Mouse (Mus musculus): Measurements from ENCODE around the gene Pdk1. TPM values are rescaled to one million over a fixed set of nuclear protein-coding genes. Genes with fewer than 3 reads are reported as not detected.

The Pdk1 gene
- polyA plus RNA-seq, 1 experiment from 2014 or later = 45.0 TPM

GRCm38 (mm10) chr2:71874836-71875235 is 1.8 kb downstream of the Pdk1 start:
- Histone ChIP-seq H3K4me2 (ENCODE audit: low read depth, low read length) (no peak overlapping the region), H3K27me3 (ENCODE audit: control insufficient read depth, insufficient read depth, low read length) (no peaks in the 10 kb centered on the region), H3K27ac (replicated peaks; ENCODE audit: low read depth, low read length) (no peak overlapping the region), H3K36me3 (replicated peaks; ENCODE audit: control insufficient read depth, insufficient read depth, low read depth, low read length) (no peaks in the 10 kb centered on the region), H3K4me1 (ENCODE audit: control insufficient read depth, insufficient read depth, low read length) (0 out of 2 replicates have a peak, but pooled peaks cover 2% of the 10 kb centered on the region), H3K9me3 (replicated peaks; ENCODE audit: control insufficient read depth, low read length) (no peaks in the 10 kb centered on the region), H3K9ac (replicated peaks; ENCODE audit: low read length) (no peak overlapping the region), H3K4me3 (ENCODE audit: low read depth, low read length) (no peak overlapping the region)
- DNase-seq (ENCODE audit: low spot score) = no peak
- no peak for ATAC-seq (replicated peaks; ENCODE audit: insufficient number of reproducible peaks, low FRiP score, low TSS enrichment, low read depth)
- WGBS = 48% methylated on average over 2 of the region's 2 CpGs

- no peak overlapping the region for H3K4me2 ChIP-seq (ENCODE audit: low read depth, low read length)
- 0 out of 2 replicates have a peak, but pooled peaks cover 2% of the 10 kb centered on the region for H3K4me1 ChIP-seq (ENCODE audit: control insufficient read depth, insufficient read depth, low read length)
- DNase-seq (ENCODE audit: low spot score) (no peak), ATAC-seq (replicated peaks; ENCODE audit: insufficient number of reproducible peaks, low FRiP score, low TSS enrichment, low read depth) (no peak)
- H3K36me3 ChIP-seq (replicated peaks; ENCODE audit: control insufficient read depth, insufficient read depth, low read depth, low read length) = no peaks in the 10 kb centered on the region
- no peak overlapping the region for H3K9ac ChIP-seq (replicated peaks; ENCODE audit: low read length)
- H3K9me3 ChIP-seq (replicated peaks; ENCODE audit: control insufficient read depth, low read length) = no peaks in the 10 kb centered on the region
- WGBS = 98% methylated on average over 4 of the region's 4 CpGs
- no peaks in the 10 kb centered on the region for H3K27me3 ChIP-seq (ENCODE audit: control insufficient read depth, insufficient read depth, low read length)
- H3K4me3 ChIP-seq (ENCODE audit: low read depth, low read length) = no peak overlapping the region
- H3K27ac ChIP-seq (replicated peaks; ENCODE audit: low read depth, low read length) = no peak overlapping the region
Measured at GRCm38 (mm10) chr2:71877865-71878264, 4.8 kb downstream of the Pdk1 start.

GRCm38 (mm10) chr2:71878441-71878840 is 5.4 kb downstream of the Pdk1 start:
- DNase-seq (ENCODE audit: low spot score) = no peak
- Histone ChIP-seq H3K4me2 (ENCODE audit: low read depth, low read length) (no peak overlapping the region), H3K27ac (replicated peaks; ENCODE audit: low read depth, low read length) (no peak overlapping the region), H3K4me3 (ENCODE audit: low read depth, low read length) (no peak overlapping the region), H3K9ac (replicated peaks; ENCODE audit: low read length) (no peak overlapping the region), H3K9me3 (replicated peaks; ENCODE audit: control insufficient read depth, low read length) (no peaks in the 10 kb centered on the region), H3K4me1 (ENCODE audit: control insufficient read depth, insufficient read depth, low read length) (0 out of 2 replicates have a peak, but pooled peaks cover 2% of the 10 kb centered on the region), H3K27me3 (ENCODE audit: control insufficient read depth, insufficient read depth, low read length) (no peaks in the 10 kb centered on the region), H3K36me3 (replicated peaks; ENCODE audit: control insufficient read depth, insufficient read depth, low read depth, low read length) (no peaks in the 10 kb centered on the region)
- ATAC-seq (replicated peaks; ENCODE audit: insufficient number of reproducible peaks, low FRiP score, low TSS enrichment, low read depth) = no peak
- 80% methylated on average over 2 of the region's 2 CpGs for WGBS

GRCm38 (mm10) chr2:71878943-71879342 is 5.9 kb downstream of the Pdk1 start:
- Histone ChIP-seq H3K4me3 (ENCODE audit: low read depth, low read length) (no peak overlapping the region), H3K9ac (replicated peaks; ENCODE audit: low read length) (no peak overlapping the region), H3K4me2 (ENCODE audit: low read depth, low read length) (no peak overlapping the region), H3K9me3 (replicated peaks; ENCODE audit: control insufficient read depth, low read length) (no peaks in the 10 kb centered on the region), H3K4me1 (ENCODE audit: control insufficient read depth, insufficient read depth, low read length) (no peaks in the 10 kb centered on the region), H3K27me3 (ENCODE audit: control insufficient read depth, insufficient read depth, low read length) (no peaks in the 10 kb centered on the region), H3K36me3 (replicated peaks; ENCODE audit: control insufficient read depth, insufficient read depth, low read depth, low read length) (no peaks in the 10 kb centered on the region), H3K27ac (replicated peaks; ENCODE audit: low read depth, low read length) (no peak overlapping the region)
- no peak for ATAC-seq (replicated peaks; ENCODE audit: insufficient number of reproducible peaks, low FRiP score, low TSS enrichment, low read depth)
- DNase-seq (ENCODE audit: low spot score) = no peak

GRCm38 (mm10) chr2:71882914-71883651 is 10.1 kb downstream of the Pdk1 start:
- Histone ChIP-seq H3K4me2 (ENCODE audit: low read depth, low read length) (no peak overlapping the region), H3K27ac (replicated peaks; ENCODE audit: low read depth, low read length) (no peak overlapping the region), H3K4me1 (ENCODE audit: control insufficient read depth, insufficient read depth, low read length) (no peaks in the 10 kb centered on the region), H3K27me3 (ENCODE audit: control insufficient read depth, insufficient read depth, low read length) (no peaks in the 10 kb centered on the region), H3K4me3 (ENCODE audit: low read depth, low read length) (no peak overlapping the region), H3K9me3 (replicated peaks; ENCODE audit: control insufficient read depth, low read length) (no peaks in the 10 kb centered on the region), H3K9ac (replicated peaks; ENCODE audit: low read length) (no peak overlapping the region), H3K36me3 (replicated peaks; ENCODE audit: control insufficient read depth, insufficient read depth, low read depth, low read length) (no peaks in the 10 kb centered on the region)
- DNase-seq (ENCODE audit: low spot score) (no peak), ATAC-seq (replicated peaks; ENCODE audit: insufficient number of reproducible peaks, low FRiP score, low TSS enrichment, low read depth) (no peak)
- 91% methylated on average over 19 of the region's 19 CpGs for WGBS

- Histone ChIP-seq H3K4me2 (ENCODE audit: low read depth, low read length) (no peak overlapping the region), H3K4me1 (ENCODE audit: control insufficient read depth, insufficient read depth, low read length) (no peaks in the 10 kb centered on the region), H3K27me3 (ENCODE audit: control insufficient read depth, insufficient read depth, low read length) (no peaks in the 10 kb centered on the region), H3K9me3 (replicated peaks; ENCODE audit: control insufficient read depth, low read length) (no peaks in the 10 kb centered on the region), H3K9ac (replicated peaks; ENCODE audit: low read length) (no peak overlapping the region), H3K27ac (replicated peaks; ENCODE audit: low read depth, low read length) (no peak overlapping the region), H3K4me3 (ENCODE audit: low read depth, low read length) (no peak overlapping the region), H3K36me3 (replicated peaks; ENCODE audit: control insufficient read depth, insufficient read depth, low read depth, low read length) (no peaks in the 10 kb centered on the region)
- WGBS = 94% methylated on average over 4 of the region's 4 CpGs
- ATAC-seq (replicated peaks; ENCODE audit: insufficient number of reproducible peaks, low FRiP score, low TSS enrichment, low read depth) = no peak
- no peak for DNase-seq (ENCODE audit: low spot score)
Measured at GRCm38 (mm10) chr2:71887269-71887668, 14.2 kb downstream of the Pdk1 start.

GRCm38 (mm10) chr2:71888437-71888836 is 15.4 kb downstream of the Pdk1 start:
- Histone ChIP-seq H3K27me3 (ENCODE audit: control insufficient read depth, insufficient read depth, low read length) (no peaks in the 10 kb centered on the region), H3K4me3 (ENCODE audit: low read depth, low read length) (no peak overlapping the region), H3K36me3 (replicated peaks; ENCODE audit: control insufficient read depth, insufficient read depth, low read depth, low read length) (peaks cover 3% of the 10 kb centered on the region), H3K9me3 (replicated peaks; ENCODE audit: control insufficient read depth, low read length) (no peaks in the 10 kb centered on the region), H3K27ac (replicated peaks; ENCODE audit: low read depth, low read length) (no peak overlapping the region), H3K4me1 (ENCODE audit: control insufficient read depth, insufficient read depth, low read length) (no peaks in the 10 kb centered on the region), H3K4me2 (ENCODE audit: low read depth, low read length) (no peak overlapping the region), H3K9ac (replicated peaks; ENCODE audit: low read length) (no peak overlapping the region)
- 72% methylated on average over 4 of the region's 4 CpGs for WGBS
- DNase-seq (ENCODE audit: low spot score) (no peak), ATAC-seq (replicated peaks; ENCODE audit: insufficient number of reproducible peaks, low FRiP score, low TSS enrichment, low read depth) (no peak)

GRCm38 (mm10) chr2:71891536-71891935 is 18.5 kb downstream of the Pdk1 start:
- H3K4me3 ChIP-seq (ENCODE audit: low read depth, low read length) = no peak overlapping the region
- no peak overlapping the region for H3K27ac ChIP-seq (replicated peaks; ENCODE audit: low read depth, low read length)
- DNase-seq (ENCODE audit: low spot score) (no peak), ATAC-seq (replicated peaks; ENCODE audit: insufficient number of reproducible peaks, low FRiP score, low TSS enrichment, low read depth) (no peak)
- H3K36me3 ChIP-seq (replicated peaks; ENCODE audit: control insufficient read depth, insufficient read depth, low read depth, low read length) = peaks cover 3% of the 10 kb centered on the region
- no peaks in the 10 kb centered on the region for H3K4me1 ChIP-seq (ENCODE audit: control insufficient read depth, insufficient read depth, low read length)
- 86% methylated on average over 2 of the region's 2 CpGs for WGBS
- no peaks in the 10 kb centered on the region for H3K9me3 ChIP-seq (replicated peaks; ENCODE audit: control insufficient read depth, low read length)
- no peaks in the 10 kb centered on the region for H3K27me3 ChIP-seq (ENCODE audit: control insufficient read depth, insufficient read depth, low read length)
- H3K9ac ChIP-seq (replicated peaks; ENCODE audit: low read length) = no peak overlapping the region
- H3K4me2 ChIP-seq (ENCODE audit: low read depth, low read length) = no peak overlapping the region
